Comparison of ENCODE assay signal across 15 mouse cellular contexts in the genomic region with DNA sequence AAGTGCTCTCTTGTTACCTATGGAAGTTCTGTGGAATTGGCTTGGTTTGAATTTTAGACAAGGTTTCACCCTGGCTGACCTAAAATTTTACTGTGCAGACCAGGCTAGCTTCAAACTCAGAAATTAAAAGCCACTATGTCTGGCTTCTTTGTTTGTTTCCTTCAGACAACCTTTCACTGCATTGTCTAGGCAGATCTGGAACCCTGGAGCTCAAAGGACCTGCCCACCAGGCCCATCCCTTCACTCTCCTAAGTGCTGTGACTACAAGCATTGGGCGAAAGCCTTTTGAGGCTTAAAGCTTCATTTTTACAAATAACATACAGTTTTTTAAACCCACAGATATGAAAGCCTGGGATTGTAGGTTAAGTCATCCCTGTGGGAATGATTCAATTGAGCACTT.
"Had no signal": no experiment of that assay in that cellular context is flagged by ENCODE, and none has a peak within 500 bp of the region (broad histone marks: within the 10 kb centered on the region; RNA-seq: fewer than 3 reads in every experiment).

No protein-coding gene starts in this region.

- ATAC-seq: liver, postnatal 0 days; lung, postnatal 0 days; midbrain, embryonic 16.5 days had no signal

- H3K36me3 ChIP-seq: lung, embryonic 15.5 days; midbrain, embryonic 10.5 days; midbrain, embryonic 12.5 days; neural tube, embryonic 12.5 days had no signal

- H3K9ac ChIP-seq: liver, postnatal 0 days; lung, embryonic 15.5 days; midbrain, embryonic 12.5 days; neural tube, embryonic 12.5 days had no signal

- H3K4me2 ChIP-seq: lung, embryonic 15.5 days; midbrain, embryonic 12.5 days; neural tube, embryonic 12.5 days had no signal

- H3K4me3 ChIP-seq: lung, embryonic 15.5 days; midbrain, embryonic 10.5 days; midbrain, embryonic 12.5 days; neural tube, embryonic 12.5 days had no signal

- H3K27ac ChIP-seq: lung, embryonic 15.5 days; midbrain, embryonic 10.5 days; midbrain, embryonic 12.5 days; neural tube, embryonic 12.5 days had no signal

- H3K9me3 ChIP-seq: lung, embryonic 15.5 days; midbrain, embryonic 10.5 days; midbrain, embryonic 12.5 days; neural tube, embryonic 12.5 days had no signal

- H3K27me3 ChIP-seq: lung, embryonic 15.5 days; midbrain, embryonic 12.5 days; neural tube, embryonic 12.5 days had no signal

- DNase-seq: liver, postnatal 0 days; lung, adult 2 months; lung, postnatal 14 days; lung, postnatal 4 days; midbrain, embryonic 14.5 days; right cerebral cortex, postnatal 14 days; thymus, adult 18-20 months; thymus, postnatal 14 days; thymus, postnatal 36 days had no signal
